Mouse (Mus musculus) mammary gland, adult 2 months (tissue): Measurements from ENCODE around the gene B4gat1. TPM values are rescaled to one million over a fixed set of nuclear protein-coding genes. Genes with fewer than 3 reads are reported as not detected.

Experiments used
- polyA plus RNA-seq: library from polyadenylated mRNA; depleted of rRNA; stranded (reverse); fragments of >200 nt; gene quantifications from 2 replicates; pipeline ENCODE4 v1.2.3, GENCODE M21; 2012; ENCODE audit warnings: low replicate concordance; rRNA removed

The B4gat1 gene
- polyA plus RNA-seq = 33.1 and 40.6 TPM in 2 replicates

GRCm38 (mm10) chr19:5038709-5039156, at the start of gene B4gat1, which contains the start of gene AC124502.3:
TSS of gene B4gat1 (plus strand) at chr19:5038826.
TSS of gene AC124502.3 (plus strand) at chr19:5038891.

GRCm38 (mm10) chr19:4990256-4990625, 48.4 kb upstream of the B4gat1 start, which contains the start of gene Npas4:
TSS of gene Npas4 (minus strand) at chr19:4990316.

GRCm38 (mm10) chr19:5023621-5024479, 14.8 kb upstream of the B4gat1 start, which contains the start of gene Slc29a2:
TSS of gene Slc29a2 (plus strand) at chr19:5023860.

DNA sequence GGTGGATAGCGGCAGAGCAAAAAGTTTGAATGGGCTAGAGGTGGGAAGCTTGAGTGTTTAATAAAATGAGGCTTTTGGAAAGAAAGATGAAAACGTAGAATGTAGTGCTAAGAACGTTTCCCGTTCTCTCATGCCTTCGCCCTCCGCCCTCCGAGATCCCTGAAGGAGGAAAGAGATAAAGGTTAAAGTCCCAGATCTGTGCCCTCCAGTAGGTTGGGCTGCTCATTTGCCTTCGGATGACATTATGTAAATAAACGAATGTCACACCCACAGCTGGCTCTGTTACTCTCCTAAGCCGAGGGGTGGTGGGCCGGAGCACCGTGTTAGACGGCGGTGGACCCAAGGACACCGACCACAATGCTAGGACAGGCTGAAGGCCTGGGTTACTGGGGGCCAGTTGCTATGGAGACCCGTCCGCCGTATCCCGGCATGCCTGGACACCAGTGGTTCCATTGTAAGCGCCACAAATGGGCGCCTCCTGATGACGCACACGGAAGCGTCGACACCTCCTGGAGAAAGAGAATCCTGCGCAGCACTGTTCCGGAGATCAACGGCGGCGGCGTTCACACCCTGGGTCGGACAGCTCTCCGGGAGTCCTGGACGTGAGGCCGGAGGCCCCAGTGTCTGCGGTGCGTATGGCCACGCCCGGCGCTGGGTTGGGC, 2.4 kb downstream of the B4gat1 start, which contains the start of gene Brms1:
Gene Brms1, plus strand, starts transcription at position 493 of the 662 bp plus-strand sequence.

DNA sequence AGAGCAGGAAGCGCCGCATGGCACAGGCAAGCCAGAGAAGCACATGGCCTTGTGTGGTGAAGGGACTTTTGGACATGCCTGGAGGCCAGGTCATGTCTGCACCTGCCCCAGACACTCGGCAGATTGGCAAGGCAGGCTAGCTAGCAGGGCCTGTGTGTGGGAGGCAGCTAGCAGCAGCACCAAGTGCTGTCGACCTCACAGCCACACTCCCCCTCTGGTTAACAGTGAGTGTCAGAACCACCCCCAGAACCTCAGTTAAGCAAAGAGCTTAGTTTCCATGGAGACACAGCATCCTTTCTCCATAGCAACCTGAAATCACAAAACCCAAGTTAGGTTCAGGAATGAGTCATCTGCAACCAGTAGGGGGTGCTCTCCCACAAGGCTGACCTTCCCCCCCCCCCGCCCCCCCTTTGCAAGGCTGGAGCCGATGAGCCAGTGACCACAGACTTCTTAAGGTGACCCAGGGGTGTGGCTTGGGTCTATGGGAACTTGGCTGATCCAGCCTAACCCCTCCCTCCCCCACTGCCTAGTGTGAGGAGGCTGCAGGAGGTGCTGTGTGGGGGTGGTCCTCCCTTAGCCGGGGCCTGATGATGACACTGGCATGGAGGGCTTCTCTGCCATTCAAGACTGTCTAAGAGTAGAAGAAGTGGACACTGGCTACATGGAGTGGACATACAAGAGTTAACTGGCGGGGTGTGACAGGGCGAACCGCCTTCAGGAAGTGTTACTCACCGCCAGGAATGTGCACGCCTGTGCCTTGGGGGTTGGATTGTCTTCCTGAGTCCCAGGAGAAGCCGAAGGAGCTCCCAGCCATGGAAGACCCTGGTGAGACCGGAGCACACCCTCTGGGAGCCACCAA, 11.7 kb downstream of the B4gat1 start, which contains the start of gene Rin1:
Gene Rin1, plus strand, starts transcription at position 435 of the 859 bp plus-strand sequence.

DNA sequence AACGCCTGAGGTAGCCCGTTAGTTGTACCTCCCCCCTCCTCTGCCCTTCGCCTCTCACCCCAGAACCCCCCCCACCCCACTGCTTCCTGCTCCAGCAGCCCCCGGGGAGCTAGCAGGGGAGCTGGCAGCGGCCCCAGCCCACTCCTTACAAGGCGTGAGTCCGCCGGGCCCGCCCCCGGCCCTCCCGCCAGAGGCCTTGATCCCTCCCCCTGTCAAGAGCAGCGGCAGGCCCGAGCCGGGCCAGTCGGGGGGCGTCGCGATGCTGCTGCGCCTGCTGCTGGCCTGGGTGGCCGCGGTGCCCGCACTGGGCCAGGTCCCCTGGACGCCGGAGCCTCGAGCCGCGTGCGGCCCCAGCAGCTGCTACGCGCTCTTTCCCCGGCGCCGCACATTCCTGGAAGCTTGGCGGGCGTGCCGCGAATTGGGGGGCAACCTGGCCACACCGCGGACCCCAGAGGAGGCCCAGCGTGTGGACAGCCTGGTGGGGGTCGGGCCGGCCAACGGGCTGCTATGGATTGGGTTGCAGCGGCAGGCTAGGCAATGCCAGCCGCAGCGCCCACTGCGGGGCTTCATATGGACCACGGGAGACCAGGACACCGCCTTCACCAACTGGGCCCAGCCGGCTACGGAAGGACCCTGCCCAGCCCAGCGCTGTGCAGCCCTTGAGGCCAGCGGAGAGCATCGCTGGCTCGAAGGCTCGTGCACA, 29.4 kb downstream of the B4gat1 start, which contains the start of gene Cd248:
Gene Cd248, plus strand, starts transcription at position 212 of the 703 bp plus-strand sequence.

GRCm38 (mm10) chr19:5085145-5085863, 46.7 kb downstream of the B4gat1 start, which contains the start of gene Tmem151a:
TSS of gene Tmem151a (minus strand) at chr19:5085531.

DNA sequence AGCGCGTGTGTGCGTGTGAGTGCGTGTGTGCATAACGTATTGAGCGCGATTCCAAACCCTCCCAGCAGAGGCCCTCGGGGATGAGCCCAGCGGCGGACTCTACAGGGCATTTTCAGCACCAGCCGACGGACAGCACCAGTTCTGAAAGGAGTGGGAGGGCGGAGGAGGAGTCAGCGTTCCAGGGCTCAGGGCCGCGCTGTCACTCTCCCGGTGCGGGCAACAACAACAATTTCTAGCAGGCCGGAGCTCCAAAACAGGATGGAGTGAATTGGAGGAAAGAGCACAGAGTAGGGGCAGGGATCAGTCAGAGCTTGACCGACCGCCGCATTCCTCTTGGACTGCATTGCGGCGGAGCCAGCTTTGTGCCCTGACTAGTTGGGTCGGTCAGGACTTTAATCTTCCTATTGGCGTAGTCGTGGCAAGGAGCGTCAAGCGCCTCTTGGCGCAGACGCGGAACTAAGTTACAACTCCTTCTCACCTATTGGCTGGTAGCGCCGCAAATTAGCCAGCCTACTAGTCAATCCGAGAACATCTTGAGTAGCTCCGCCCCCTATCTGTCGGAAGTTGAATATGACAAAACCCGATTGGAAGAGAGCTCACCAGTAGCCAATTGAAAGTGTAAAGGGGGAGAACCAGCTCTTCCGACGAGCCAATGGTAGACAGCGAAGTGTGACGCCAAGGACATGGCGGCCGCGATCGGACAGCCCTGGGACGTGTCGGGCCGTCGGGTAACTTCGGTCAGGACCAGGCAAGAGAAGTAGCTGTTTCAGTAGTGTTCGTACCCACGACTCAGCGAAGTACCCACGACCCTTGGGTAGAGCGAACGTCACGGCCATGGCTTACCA, 49.5 kb downstream of the B4gat1 start, which contains the start of gene Yif1a:
Gene Yif1a, plus strand, starts transcription at position 655 of the 845 bp plus-strand sequence.

Other genes with a start within 250 kb of the B4gat1 start
- gene Rbm4, start 244.9 kb upstream of the B4gat1 start, polyA plus RNA-seq = 30.1 and 37.6 TPM in 2 replicates
- gene Gm21992, start 227.2 kb upstream of the B4gat1 start, polyA plus RNA-seq = 16.6 and 27.0 TPM in 2 replicates
- 47.0 and 81.2 TPM in 2 replicates for gene Rbm14, start 227.2 kb upstream of the B4gat1 start, polyA plus RNA-seq
- gene Ccs, start 199.5 kb upstream of the B4gat1 start, polyA plus RNA-seq = 28.5 and 29.5 TPM in 2 replicates
- 0.07 TPM in 1 of 2 replicates, not detected in the other for gene Ccdc87, start 199.5 kb upstream of the B4gat1 start, polyA plus RNA-seq
- 103 and 209 TPM in 2 replicates for gene Ctsf, start 183.7 kb upstream of the B4gat1 start, polyA plus RNA-seq
- 0.54 and 894 TPM in 2 replicates for gene Actn3, start 160.9 kb upstream of the B4gat1 start, polyA plus RNA-seq
- gene Zdhhc24, start 160.2 kb upstream of the B4gat1 start, polyA plus RNA-seq = 29.8 and 33.4 TPM in 2 replicates
- gene Bbs1, start 132.2 kb upstream of the B4gat1 start, polyA plus RNA-seq = 2.7 and 4.2 TPM in 2 replicates
- 87.1 and 105 TPM in 2 replicates for gene Dpp3, start 110.5 kb upstream of the B4gat1 start, polyA plus RNA-seq
- 6.9 and 8.4 TPM in 2 replicates for gene Peli3, start 95.7 kb upstream of the B4gat1 start, polyA plus RNA-seq
- gene Mrpl11, start 76.7 kb upstream of the B4gat1 start, polyA plus RNA-seq = 19.5 and 24.0 TPM in 2 replicates
- 0.47 and 0.59 TPM in 2 replicates for gene Npas4, start 48.5 kb upstream of the B4gat1 start, polyA plus RNA-seq
- 8.9 and 19.4 TPM in 2 replicates for gene Slc29a2, start 15.0 kb upstream of the B4gat1 start, polyA plus RNA-seq
- gene AC124502.3, start 65 bp downstream of the B4gat1 start, polyA plus RNA-seq = 0.11 and 0.20 TPM in 2 replicates
- gene Brms1, start 2.5 kb downstream of the B4gat1 start, polyA plus RNA-seq = 31.7 and 37.6 TPM in 2 replicates
- 11.1 and 16.2 TPM in 2 replicates for gene Rin1, start 11.7 kb downstream of the B4gat1 start, polyA plus RNA-seq
- gene Cd248, start 29.3 kb downstream of the B4gat1 start, polyA plus RNA-seq = 119 and 148 TPM in 2 replicates
- gene Tmem151a, start 46.7 kb downstream of the B4gat1 start, polyA plus RNA-seq = 0.20 and 0.41 TPM in 2 replicates
- 170 and 227 TPM in 2 replicates for gene Yif1a, start 49.7 kb downstream of the B4gat1 start, polyA plus RNA-seq
- gene Cnih2, start 59.7 kb downstream of the B4gat1 start, polyA plus RNA-seq = 0.96 and 3.2 TPM in 2 replicates
- gene Rab1b, start 68.2 kb downstream of the B4gat1 start, polyA plus RNA-seq = 267 and 345 TPM in 2 replicates
- gene Klc2, start 79.7 kb downstream of the B4gat1 start, polyA plus RNA-seq = 44.4 and 46.1 TPM in 2 replicates
- gene Pacs1, start 234.3 kb downstream of the B4gat1 start, polyA plus RNA-seq = 40.7 and 52.1 TPM in 2 replicates